Mouse (Mus musculus): ENCODE results near the gene Arhgef9. TPM values are rescaled to one million over a fixed set of nuclear protein-coding genes. Genes with fewer than 3 reads are reported as not detected.

The Arhgef9 gene
- polyA plus RNA-seq, 1 experiment from 2014 or later: 20.8 TPM

DNA sequence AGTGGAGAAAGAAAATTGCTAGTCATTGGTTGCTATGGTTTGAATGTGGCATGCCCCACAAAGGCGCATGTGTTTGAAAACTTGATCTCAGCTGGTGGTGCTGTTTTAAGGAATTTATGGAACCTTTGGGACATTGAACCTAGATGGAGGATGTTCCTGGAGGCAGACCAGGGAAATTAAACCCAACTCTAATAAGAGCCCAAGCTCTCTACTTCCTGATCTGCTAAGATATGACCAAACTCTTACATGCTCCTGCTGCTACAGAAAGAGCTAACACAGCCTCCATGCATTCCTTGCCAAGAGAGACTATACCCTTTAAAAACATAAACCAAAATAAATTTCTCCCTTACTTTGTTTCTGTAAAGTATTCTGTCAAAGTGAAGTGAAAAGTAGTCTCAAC lies 63.7 kb downstream of the Arhgef9 start:
- 85% methylated on average over 1 of the region's 1 CpGs for WGBS
- no peak for ATAC-seq (ENCODE audit: insufficient number of reproducible peaks, insufficient read depth, low FRiP score, low TSS enrichment, low read depth)

GRCm38 (mm10) chrX:95131783-95132182 lies 64.9 kb downstream of the Arhgef9 start:
- Histone ChIP-seq H3K27me3 (peaks cover 6% of the 10 kb centered on the region; the same call in 1 of the 2 replicates), H3K36me3 (no peaks in the 10 kb centered on the region), H3K27ac (no peak overlapping the region), H3K9me3 (no peaks in the 10 kb centered on the region), H3K9ac (no peak overlapping the region), H3K4me2 (no peak overlapping the region), H3K4me3 (no peak overlapping the region), H3K4me1 (no peaks in the 10 kb centered on the region)
- no peak for ATAC-seq (ENCODE audit: insufficient number of reproducible peaks, insufficient read depth, low FRiP score, low TSS enrichment, low read depth)
- 92% methylated on average over 1 of the region's 1 CpGs for WGBS

More for the DNA sequence above, 63.7 kb downstream of the Arhgef9 start:
- Histone ChIP-seq H3K36me3 (no peaks in the 10 kb centered on the region), H3K9me3 (no peaks in the 10 kb centered on the region), H3K9ac (no peak overlapping the region), H3K4me3 (no peak overlapping the region), H3K4me1 (no peaks in the 10 kb centered on the region), H3K27me3 (peaks cover 17% of the 10 kb centered on the region), H3K4me2 (no peak overlapping the region), H3K27ac (no peak overlapping the region)

GRCm38 (mm10) chrX:95123462-95123861 lies 73.2 kb downstream of the Arhgef9 start:
- ATAC-seq (ENCODE audit: insufficient number of reproducible peaks, insufficient read depth, low FRiP score, low TSS enrichment, low read depth): no peak

GRCm38 (mm10) chrX:95104361-95104760 lies 92.3 kb downstream of the Arhgef9 start:
- no peak for ATAC-seq (ENCODE audit: insufficient number of reproducible peaks, insufficient read depth, low FRiP score, low TSS enrichment, low read depth)
- WGBS: 76% methylated on average over 3 of the region's 3 CpGs
- no peaks in the 10 kb centered on the region for H3K9me3 ChIP-seq
- no peak overlapping the region for H3K4me2 ChIP-seq
- no peak overlapping the region for H3K9ac ChIP-seq
- no peaks in the 10 kb centered on the region for H3K4me1 ChIP-seq
- no peaks in the 10 kb centered on the region for H3K36me3 ChIP-seq
- H3K27ac ChIP-seq: no peak overlapping the region
- H3K27me3 ChIP-seq: no peaks in the 10 kb centered on the region
- no peak overlapping the region for H3K4me3 ChIP-seq

More at GRCm38 (mm10) chrX:95123462-95123861, 73.2 kb downstream of the Arhgef9 start:
- H3K4me3 ChIP-seq: no peak overlapping the region
- no peaks in the 10 kb centered on the region for H3K4me1 ChIP-seq
- no peak overlapping the region for H3K4me2 ChIP-seq
- no peaks in the 10 kb centered on the region for H3K9me3 ChIP-seq
- no peaks in the 10 kb centered on the region for H3K27me3 ChIP-seq
- H3K9ac ChIP-seq: no peak overlapping the region
- no peaks in the 10 kb centered on the region for H3K36me3 ChIP-seq
- WGBS: 72% methylated on average over 6 of the region's 6 CpGs
- H3K27ac ChIP-seq: no peak overlapping the region

GRCm38 (mm10) chrX:95087674-95088073 lies 109.0 kb downstream of the Arhgef9 start:
- 62% methylated on average over 4 of the region's 4 CpGs for WGBS

GRCm38 (mm10) chrX:95077013-95077699 lies 119.5 kb downstream of the Arhgef9 start:
- no peak overlapping the region for H3K27ac ChIP-seq
- H3K36me3 ChIP-seq: no peaks in the 10 kb centered on the region
- H3K4me2 ChIP-seq: no peak overlapping the region
- H3K27me3 ChIP-seq: peaks cover 6% of the 10 kb centered on the region
- no peak overlapping the region for H3K4me3 ChIP-seq
- ATAC-seq (ENCODE audit: insufficient number of reproducible peaks, insufficient read depth, low FRiP score, low TSS enrichment, low read depth): no peak
- no peaks in the 10 kb centered on the region for H3K9me3 ChIP-seq
- H3K4me1 ChIP-seq: no peaks in the 10 kb centered on the region
- H3K9ac ChIP-seq: no peak overlapping the region
- 84% methylated on average over 9 of the region's 9 CpGs for WGBS

More at GRCm38 (mm10) chrX:95087674-95088073, 109.0 kb downstream of the Arhgef9 start:
- H3K4me3 ChIP-seq: no peak overlapping the region
- H3K36me3 ChIP-seq: no peaks in the 10 kb centered on the region
- H3K9ac ChIP-seq: no peak overlapping the region
- no peaks in the 10 kb centered on the region for H3K27me3 ChIP-seq
- H3K27ac ChIP-seq: no peak overlapping the region
- no peaks in the 10 kb centered on the region for H3K9me3 ChIP-seq
- no peak overlapping the region for H3K4me2 ChIP-seq
- no peaks in the 10 kb centered on the region for H3K4me1 ChIP-seq
- ATAC-seq (ENCODE audit: insufficient number of reproducible peaks, insufficient read depth, low FRiP score, low TSS enrichment, low read depth): no peak

GRCm38 (mm10) chrX:95027907-95028306 lies 168.7 kb downstream of the Arhgef9 start:
- Histone ChIP-seq H3K4me2 (no peak overlapping the region), H3K4me1 (no peaks in the 10 kb centered on the region), H3K4me3 (no peak overlapping the region), H3K36me3 (no peaks in the 10 kb centered on the region), H3K9me3 (no peaks in the 10 kb centered on the region), H3K9ac (no peak overlapping the region), H3K27ac (no peak overlapping the region), H3K27me3 (peaks cover 13% of the 10 kb centered on the region)
- WGBS: 72% methylated on average over 5 of the region's 5 CpGs
- ATAC-seq (ENCODE audit: insufficient number of reproducible peaks, insufficient read depth, low FRiP score, low TSS enrichment, low read depth): no peak

DNA sequence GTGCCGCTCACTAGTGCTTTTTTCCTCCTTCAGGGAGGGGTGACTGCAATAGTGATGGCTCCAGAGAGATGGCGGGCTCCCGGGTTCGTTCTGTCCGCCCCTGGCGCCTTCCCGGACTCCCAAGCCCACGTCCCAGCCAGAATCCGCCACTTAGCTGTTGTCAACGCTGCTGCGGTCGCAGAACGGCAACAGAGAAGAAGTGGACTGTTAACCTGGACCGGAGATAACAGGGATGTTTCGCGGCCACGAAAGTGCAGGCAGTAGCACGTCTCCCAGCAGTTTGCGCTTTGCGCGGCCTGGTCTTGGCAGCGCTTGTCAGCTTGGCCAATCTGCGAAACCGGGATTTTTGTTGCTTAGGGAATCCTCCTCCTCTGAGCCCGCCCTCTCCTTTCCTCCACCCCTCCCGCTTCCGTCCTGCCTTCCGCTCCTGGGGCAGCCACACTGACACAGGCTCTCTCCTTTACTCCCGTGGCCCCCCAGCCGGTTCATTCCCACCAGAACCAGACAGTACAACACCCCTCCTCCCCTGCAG lies 170.2 kb downstream of the Arhgef9 start, which contains the start of gene Spin4:
Spin4 (minus strand) TSS at position 322 of the 532 bp plus-strand sequence.
- no peaks in the 10 kb centered on the region for H3K36me3 ChIP-seq
- peak within 1 kb of the TSS; percentile 53 for H3K4me3 ChIP-seq
- no peaks in the 10 kb centered on the region for H3K9me3 ChIP-seq
- peak within 1 kb of the TSS; percentile 96 for H3K27ac ChIP-seq
- H3K4me1 ChIP-seq: no peaks in the 10 kb centered on the region
- H3K9ac ChIP-seq: peak within 1 kb of the TSS; percentile 76
- H3K4me2 ChIP-seq: peak within 1 kb of the TSS; percentile 60
- peak; percentile 91 for ATAC-seq (ENCODE audit: insufficient number of reproducible peaks, insufficient read depth, low FRiP score, low TSS enrichment, low read depth)
- WGBS: 17% methylated on average over 30 of the region's 30 CpGs
- H3K27me3 ChIP-seq: peaks cover 13% of the 10 kb centered on the region

- ATAC-seq (ENCODE audit: insufficient number of reproducible peaks, insufficient read depth, low FRiP score, low TSS enrichment, low read depth): no peak
- WGBS: 22% methylated on average over 23 of the region's 23 CpGs
These were observed 170.8 kb downstream of the Arhgef9 start for GRCm38 (mm10) chrX:95025779-95026360.

DNA sequence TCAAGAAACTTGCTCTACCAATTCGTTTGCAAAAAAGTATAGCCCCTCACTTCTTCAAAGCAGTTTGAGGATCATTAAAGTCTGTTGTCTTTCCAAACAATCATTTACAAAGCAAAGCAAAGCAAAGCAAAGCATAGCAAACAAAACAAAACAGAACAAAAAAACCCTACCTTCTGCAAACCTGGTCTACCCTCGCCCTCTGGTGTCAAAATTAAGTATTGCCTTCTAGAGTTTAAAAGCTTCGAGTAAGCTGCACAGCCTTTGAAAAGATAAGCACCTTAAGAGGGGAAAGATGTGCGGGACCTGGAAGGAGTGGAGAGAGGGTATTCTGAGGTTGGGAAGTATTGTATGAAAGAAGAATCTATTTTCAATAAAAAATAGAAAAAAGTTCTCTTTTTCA lies 184.6 kb downstream of the Arhgef9 start:
- no peak for ATAC-seq (ENCODE audit: insufficient number of reproducible peaks, insufficient read depth, low FRiP score, low TSS enrichment, low read depth)
- H3K36me3 ChIP-seq: no peaks in the 10 kb centered on the region
- 22% methylated on average over 4 of the region's 4 CpGs for WGBS
- H3K4me3 ChIP-seq: no peak overlapping the region
- H3K4me1 ChIP-seq: no peaks in the 10 kb centered on the region
- no peaks in the 10 kb centered on the region for H3K9me3 ChIP-seq
- 0 out of 2 replicates have a peak, but pooled peaks cover 6% of the 10 kb centered on the region for H3K27me3 ChIP-seq
- H3K27ac ChIP-seq: no peak overlapping the region
- H3K4me2 ChIP-seq: no peak overlapping the region
- no peak overlapping the region for H3K9ac ChIP-seq

More at GRCm38 (mm10) chrX:95025779-95026360, 170.8 kb downstream of the Arhgef9 start:
- Histone ChIP-seq H3K4me3 (peak overlapping the region; percentile 53), H3K36me3 (no peaks in the 10 kb centered on the region), H3K9ac (peak overlapping the region; percentile 76), H3K27ac (peak overlapping the region; percentile 96), H3K4me2 (peak overlapping the region; percentile 60), H3K9me3 (no peaks in the 10 kb centered on the region), H3K27me3 (peaks cover 13% of the 10 kb centered on the region), H3K4me1 (no peaks in the 10 kb centered on the region)

Measured in embryonic facial prominence, embryonic 13.5 days (tissue).